Mouse (Mus musculus): ENCODE results near the gene Tsen2. TPM values are rescaled to one million over a fixed set of nuclear protein-coding genes. Genes with fewer than 3 reads are reported as not detected.

The Tsen2 gene
- polyA plus RNA-seq, 1 experiment from 2014 or later = 19.4 TPM

GRCm38 (mm10) chr6:115582328-115583115, 38.1 kb downstream of the Tsen2 start:
- no peaks in the 10 kb centered on the region for H3K27me3 ChIP-seq (ENCODE audit: control insufficient read depth, insufficient read depth, low read length)
- no peaks in the 10 kb centered on the region for H3K4me1 ChIP-seq (ENCODE audit: control insufficient read depth, insufficient read depth, low read length)
- H3K36me3 ChIP-seq (ENCODE audit: control insufficient read depth, insufficient read depth, low read length) = peaks cover under 1% of the 10 kb centered on the region; the same call in 1 of the 2 replicates
- 78% methylated on average over 10 of the region's 10 CpGs for WGBS (ENCODE audit: insufficient replicate concordance)
- H3K4me2 ChIP-seq = no peak overlapping the region
- no peak overlapping the region for H3K9ac ChIP-seq (ENCODE audit: low read depth, low read length)
- ATAC-seq (replicated peaks; ENCODE audit: insufficient number of reproducible peaks, low FRiP score, low TSS enrichment) = no peak
- H3K4me3 ChIP-seq (ENCODE audit: low read depth, low read length) = no peak overlapping the region
- H3K9me3 ChIP-seq (replicated peaks; ENCODE audit: control insufficient read depth, low read length) = no peaks in the 10 kb centered on the region
- no peak overlapping the region for H3K27ac ChIP-seq (ENCODE audit: low read depth, low read length)

GRCm38 (mm10) chr6:115583430-115584125, 39.1 kb downstream of the Tsen2 start:
- H3K27ac ChIP-seq (ENCODE audit: low read depth, low read length) = no peak overlapping the region
- H3K36me3 ChIP-seq (ENCODE audit: control insufficient read depth, insufficient read depth, low read length) = no peaks in the 10 kb centered on the region
- H3K4me2 ChIP-seq = no peak overlapping the region
- H3K4me3 ChIP-seq (ENCODE audit: low read depth, low read length) = no peak overlapping the region
- no peaks in the 10 kb centered on the region for H3K4me1 ChIP-seq (ENCODE audit: control insufficient read depth, insufficient read depth, low read length)
- H3K9me3 ChIP-seq (replicated peaks; ENCODE audit: control insufficient read depth, low read length) = no peaks in the 10 kb centered on the region
- no peaks in the 10 kb centered on the region for H3K27me3 ChIP-seq (ENCODE audit: control insufficient read depth, insufficient read depth, low read length)
- 77% methylated on average over 6 of the region's 6 CpGs for WGBS (ENCODE audit: insufficient replicate concordance)
- ATAC-seq (replicated peaks; ENCODE audit: insufficient number of reproducible peaks, low FRiP score, low TSS enrichment) = no peak
- H3K9ac ChIP-seq (ENCODE audit: low read depth, low read length) = no peak overlapping the region

GRCm38 (mm10) chr6:115584176-115584575, 39.7 kb downstream of the Tsen2 start:
- no peaks in the 10 kb centered on the region for H3K9me3 ChIP-seq (replicated peaks; ENCODE audit: control insufficient read depth, low read length)
- no peaks in the 10 kb centered on the region for H3K4me1 ChIP-seq (ENCODE audit: control insufficient read depth, insufficient read depth, low read length)
- 76% methylated on average over 3 of the region's 3 CpGs for WGBS (ENCODE audit: insufficient replicate concordance)
- H3K27ac ChIP-seq (ENCODE audit: low read depth, low read length) = no peak overlapping the region
- no peak for ATAC-seq (replicated peaks; ENCODE audit: insufficient number of reproducible peaks, low FRiP score, low TSS enrichment)
- no peaks in the 10 kb centered on the region for H3K27me3 ChIP-seq (ENCODE audit: control insufficient read depth, insufficient read depth, low read length)
- H3K4me3 ChIP-seq (ENCODE audit: low read depth, low read length) = no peak overlapping the region
- H3K36me3 ChIP-seq (ENCODE audit: control insufficient read depth, insufficient read depth, low read length) = no peaks in the 10 kb centered on the region
- no peak overlapping the region for H3K4me2 ChIP-seq
- H3K9ac ChIP-seq (ENCODE audit: low read depth, low read length) = no peak overlapping the region

GRCm38 (mm10) chr6:115586321-115586720, 41.9 kb downstream of the Tsen2 start:
- no peaks in the 10 kb centered on the region for H3K27me3 ChIP-seq (ENCODE audit: control insufficient read depth, insufficient read depth, low read length)
- no peak overlapping the region for H3K27ac ChIP-seq (ENCODE audit: low read depth, low read length)
- H3K4me2 ChIP-seq = 0 out of 2 replicates have a peak overlapping the region, but pooled peaks have one; percentile 9
- no peaks in the 10 kb centered on the region for H3K4me1 ChIP-seq (ENCODE audit: control insufficient read depth, insufficient read depth, low read length)
- no peak for ATAC-seq (replicated peaks; ENCODE audit: insufficient number of reproducible peaks, low FRiP score, low TSS enrichment)
- no peak overlapping the region for H3K4me3 ChIP-seq (ENCODE audit: low read depth, low read length)
- H3K9ac ChIP-seq (ENCODE audit: low read depth, low read length) = no peak overlapping the region
- H3K9me3 ChIP-seq (replicated peaks; ENCODE audit: control insufficient read depth, low read length) = no peaks in the 10 kb centered on the region
- 63% methylated on average over 10 of the region's 10 CpGs for WGBS (ENCODE audit: insufficient replicate concordance)
- no peaks in the 10 kb centered on the region for H3K36me3 ChIP-seq (ENCODE audit: control insufficient read depth, insufficient read depth, low read length)

GRCm38 (mm10) chr6:115591692-115592359, 47.4 kb downstream of the Tsen2 start:
- Histone ChIP-seq H3K4me2 (no peak overlapping the region), H3K9me3 (replicated peaks; ENCODE audit: control insufficient read depth, low read length) (no peaks in the 10 kb centered on the region), H3K4me3 (ENCODE audit: low read depth, low read length) (no peak overlapping the region)

GRCm38 (mm10) chr6:115592458-115592857, 48.0 kb downstream of the Tsen2 start, which contains the start of gene Mkrn2os:
Gene Mkrn2os, minus strand, starts transcription at chr6:115592576.
- H3K27ac ChIP-seq (ENCODE audit: low read depth, low read length) = no peak within 1 kb of the TSS

More at GRCm38 (mm10) chr6:115591692-115592359, 47.4 kb downstream of the Tsen2 start:
- Histone ChIP-seq H3K27me3 (ENCODE audit: control insufficient read depth, insufficient read depth, low read length) (no peaks in the 10 kb centered on the region), H3K27ac (ENCODE audit: low read depth, low read length) (no peak overlapping the region), H3K9ac (ENCODE audit: low read depth, low read length) (no peak overlapping the region), H3K4me1 (ENCODE audit: control insufficient read depth, insufficient read depth, low read length) (no peaks in the 10 kb centered on the region), H3K36me3 (ENCODE audit: control insufficient read depth, insufficient read depth, low read length) (no peaks in the 10 kb centered on the region)
- WGBS (ENCODE audit: insufficient replicate concordance) = 81% methylated on average over 19 of the region's 19 CpGs
- ATAC-seq (replicated peaks; ENCODE audit: insufficient number of reproducible peaks, low FRiP score, low TSS enrichment) = no peak

GRCm38 (mm10) chr6:115593252-115593651, 48.8 kb downstream of the Tsen2 start:
- WGBS (ENCODE audit: insufficient replicate concordance) = 70% methylated on average over 4 of the region's 4 CpGs
- ATAC-seq (replicated peaks; ENCODE audit: insufficient number of reproducible peaks, low FRiP score, low TSS enrichment) = no peak
- no peak overlapping the region for H3K27ac ChIP-seq (ENCODE audit: low read depth, low read length)
- no peak overlapping the region for H3K4me2 ChIP-seq
- no peaks in the 10 kb centered on the region for H3K9me3 ChIP-seq (replicated peaks; ENCODE audit: control insufficient read depth, low read length)
- no peaks in the 10 kb centered on the region for H3K4me1 ChIP-seq (ENCODE audit: control insufficient read depth, insufficient read depth, low read length)
- no peaks in the 10 kb centered on the region for H3K36me3 ChIP-seq (ENCODE audit: control insufficient read depth, insufficient read depth, low read length)
- H3K27me3 ChIP-seq (ENCODE audit: control insufficient read depth, insufficient read depth, low read length) = no peaks in the 10 kb centered on the region
- no peak overlapping the region for H3K9ac ChIP-seq (ENCODE audit: low read depth, low read length)
- H3K4me3 ChIP-seq (ENCODE audit: low read depth, low read length) = no peak overlapping the region

More at GRCm38 (mm10) chr6:115592458-115592857, 48.0 kb downstream of the Tsen2 start, which contains the start of gene Mkrn2os:
- Histone ChIP-seq H3K9ac (ENCODE audit: low read depth, low read length) (no peak within 1 kb of the TSS), H3K36me3 (ENCODE audit: control insufficient read depth, insufficient read depth, low read length) (no peaks in the 10 kb centered on the region), H3K4me1 (ENCODE audit: control insufficient read depth, insufficient read depth, low read length) (no peaks in the 10 kb centered on the region), H3K4me3 (ENCODE audit: low read depth, low read length) (no peak within 1 kb of the TSS), H3K4me2 (no peak within 1 kb of the TSS), H3K27me3 (ENCODE audit: control insufficient read depth, insufficient read depth, low read length) (no peaks in the 10 kb centered on the region), H3K9me3 (replicated peaks; ENCODE audit: control insufficient read depth, low read length) (no peaks in the 10 kb centered on the region)
- no peak for ATAC-seq (replicated peaks; ENCODE audit: insufficient number of reproducible peaks, low FRiP score, low TSS enrichment)
- WGBS (ENCODE audit: insufficient replicate concordance) = 55% methylated on average over 5 of the region's 5 CpGs

GRCm38 (mm10) chr6:115594463-115594862, 50.0 kb downstream of the Tsen2 start:
- WGBS (ENCODE audit: insufficient replicate concordance) = 74% methylated on average over 3 of the region's 3 CpGs
- Histone ChIP-seq H3K27me3 (ENCODE audit: control insufficient read depth, insufficient read depth, low read length) (no peaks in the 10 kb centered on the region), H3K27ac (ENCODE audit: low read depth, low read length) (no peak overlapping the region), H3K4me3 (ENCODE audit: low read depth, low read length) (no peak overlapping the region), H3K4me2 (no peak overlapping the region), H3K36me3 (ENCODE audit: control insufficient read depth, insufficient read depth, low read length) (no peaks in the 10 kb centered on the region), H3K4me1 (ENCODE audit: control insufficient read depth, insufficient read depth, low read length) (no peaks in the 10 kb centered on the region), H3K9me3 (replicated peaks; ENCODE audit: control insufficient read depth, low read length) (no peaks in the 10 kb centered on the region), H3K9ac (ENCODE audit: low read depth, low read length) (no peak overlapping the region)
- no peak for ATAC-seq (replicated peaks; ENCODE audit: insufficient number of reproducible peaks, low FRiP score, low TSS enrichment)
